8 mouse cellular contexts compared by ENCODE assay signal in the genomic region with DNA sequence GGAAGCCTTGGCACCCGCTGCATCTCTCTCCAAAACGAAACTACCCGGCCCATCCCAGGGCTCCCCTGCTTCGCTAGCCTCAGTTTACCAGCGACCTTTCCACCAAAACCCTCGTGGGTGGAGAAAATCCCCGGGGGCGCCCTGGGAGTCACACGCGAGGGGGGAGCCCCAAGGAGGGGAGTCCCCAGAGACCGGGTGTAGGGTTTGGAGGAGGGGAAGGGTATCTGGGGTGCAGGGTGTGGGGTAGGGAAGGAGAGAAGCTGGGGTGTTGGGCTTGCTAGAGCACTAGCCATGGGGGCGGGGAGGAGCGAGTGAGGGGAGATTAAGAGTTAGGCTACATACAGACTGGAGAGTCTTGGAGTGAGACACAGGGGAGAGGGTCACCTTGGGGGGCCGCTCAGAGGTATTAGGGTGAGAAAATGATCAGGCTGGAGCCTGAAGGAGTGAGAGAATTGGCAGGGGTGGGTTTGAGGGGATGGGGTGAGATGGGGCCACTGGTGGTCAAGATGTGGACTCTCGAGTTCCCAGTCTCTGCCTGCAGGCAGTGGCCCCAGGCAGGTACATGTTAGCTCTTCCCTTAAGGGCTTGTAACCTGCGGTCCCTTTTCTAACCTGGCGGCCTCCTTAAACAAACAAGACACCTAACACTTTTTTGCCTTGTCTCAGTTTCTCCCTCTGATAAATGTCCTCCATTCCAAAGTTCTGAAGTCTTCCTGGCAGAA. TPM values are rescaled to one million over a fixed set of nuclear protein-coding genes. Genes with fewer than 3 reads are reported as not detected.
A peak's percentile ranks its signal among the peaks of the same experiment; 100 is the strongest.
DNase-seq lines count a peak whose midpoint lies in the region; ATAC-seq and TF ChIP-seq lines count a peak whose summit lies in the region.

No protein-coding gene starts in this region.

- H3K27me3 ChIP-seq in heart, embryonic 13.5 days (replicated peaks): peaks cover 33% of the 10 kb centered on the region
- peaks cover 37% of the 10 kb centered on the region for H3K27me3 ChIP-seq in hindbrain, embryonic 15.5 days
- peaks cover 83% of the 10 kb centered on the region for H3K27me3 ChIP-seq in midbrain, embryonic 12.5 days

- H3K36me3 ChIP-seq in heart, embryonic 13.5 days: peaks cover 3% of the 10 kb centered on the region; the same call in 1 of the 2 replicates
- no peaks in the 10 kb centered on the region for H3K36me3 ChIP-seq in hindbrain, embryonic 15.5 days
- no peaks in the 10 kb centered on the region for H3K36me3 ChIP-seq in midbrain, embryonic 12.5 days

- peak overlapping the region; percentile 78 for H3K4me2 ChIP-seq in heart, embryonic 13.5 days
- peak overlapping the region; percentile 95 for H3K4me2 ChIP-seq in hindbrain, embryonic 15.5 days
- H3K4me2 ChIP-seq in midbrain, embryonic 12.5 days (replicated peaks): peak overlapping the region; percentile 67

- peak overlapping the region; percentile 88 for H3K4me3 ChIP-seq in heart, embryonic 13.5 days
- peak overlapping the region; percentile 77 for H3K4me3 ChIP-seq in bone marrow, adult 2 months (replicated peaks; ENCODE audit: control insufficient read depth, low read depth, low read length)
- peak overlapping the region; percentile 54; the same call in 1 of the 2 replicates for H3K4me3 ChIP-seq in hindbrain, embryonic 15.5 days
- peak overlapping the region; percentile 16 for H3K4me3 ChIP-seq in midbrain, embryonic 12.5 days

- 5% methylated on average over 17 of the region's 17 CpGs for WGBS in heart, embryonic 13.5 days
- WGBS in bone marrow, adult 2 months: 2% methylated on average over 17 of the region's 17 CpGs
- WGBS in hindbrain, embryonic 15.5 days: 2% methylated on average over 17 of the region's 17 CpGs
- 2% methylated on average over 17 of the region's 17 CpGs for WGBS in midbrain, embryonic 12.5 days

- intact Hi-C loops in left cerebral cortex, postnatal 14 days (cut with DNase I): no loop called here

- no peak for TF ChIP-seq POLR2A in bone marrow, adult 2 months (IDR thresholded peaks at IDR 0.05; ENCODE audit: borderline replicate concordance, control insufficient read depth, low read depth, low read length)

- H3K9ac ChIP-seq in heart, embryonic 13.5 days: peak overlapping the region; percentile 97
- H3K9ac ChIP-seq in hindbrain, embryonic 15.5 days: no peak overlapping the region
- 0 out of 2 replicates have a peak overlapping the region, but pooled peaks have one; percentile 8 for H3K9ac ChIP-seq in midbrain, embryonic 12.5 days (replicated peaks)

- no peak for TF ChIP-seq CTCF in bone marrow, adult 2 months (IDR thresholded peaks at IDR 0.05; ENCODE audit: control insufficient read depth, insufficient read depth, low read length)

- H3K27ac ChIP-seq in heart, embryonic 13.5 days (replicated peaks): peak overlapping the region; percentile 54
- H3K27ac ChIP-seq in bone marrow, adult 2 months (ENCODE audit: control insufficient read depth, insufficient read depth, low read depth, low read length, poor library complexity): peak overlapping the region; percentile 55
- no peak overlapping the region for H3K27ac ChIP-seq in hindbrain, embryonic 15.5 days (replicated peaks)
- H3K27ac ChIP-seq in midbrain, embryonic 12.5 days (replicated peaks): no peak overlapping the region

- ATAC-seq in heart, embryonic 13.5 days (ENCODE audit: extremely low read depth, insufficient number of reproducible peaks, low FRiP score, low TSS enrichment): no peak
- no peak for ATAC-seq in hindbrain, embryonic 15.5 days (ENCODE audit: low FRiP score, low read depth)
- no peak for ATAC-seq in midbrain, embryonic 12.5 days (ENCODE audit: low FRiP score, low read depth)

- no peaks in the 10 kb centered on the region for H3K9me3 ChIP-seq in heart, embryonic 13.5 days
- H3K9me3 ChIP-seq in hindbrain, embryonic 15.5 days: no peaks in the 10 kb centered on the region
- no peaks in the 10 kb centered on the region for H3K9me3 ChIP-seq in midbrain, embryonic 12.5 days

- DNase-seq in heart, adult 8-10 months (ENCODE audit: low spot score): no peak
- no peak for DNase-seq in left cerebral cortex, postnatal 14 days (ENCODE audit: low spot score in 2 of 2)
- no peak for DNase-seq in left cerebral cortex, adult 11 months (ENCODE audit: low spot score)
- no peak for DNase-seq in layer of hippocampus, adult 8-10 months (ENCODE audit: low spot score in 2 of 2)

- H3K4me1 ChIP-seq in heart, embryonic 13.5 days: peaks cover 83% of the 10 kb centered on the region
- H3K4me1 ChIP-seq in bone marrow, adult 2 months (ENCODE audit: control insufficient read depth, insufficient read depth, low read length): peaks cover 12% of the 10 kb centered on the region
- peaks cover 77% of the 10 kb centered on the region for H3K4me1 ChIP-seq in hindbrain, embryonic 15.5 days (replicated peaks)
- peaks cover 85% of the 10 kb centered on the region for H3K4me1 ChIP-seq in midbrain, embryonic 12.5 days

RNA-seq across cellular contexts. Expression of gene Gadd45b, which starts 3.0 kb away (rescaled TPM):
- 29.2 and 33.9 TPM in 2 replicates for polyA plus RNA-seq in heart, embryonic 13.5 days (2015; fragmentation: Nextera tagmentation; extraction: Ambion mirVana)
- total RNA-seq in heart, adult 8-10 months (2022): 10 to 100 TPM in 2 of 4 experiments, 1 to 10 TPM in 2; 5.0 to 18.1 (median 12.0) TPM
- 6.3 and 17.9 TPM in 2 replicates for polyA plus RNA-seq in bone marrow, adult 2 months (2011; ENCODE audit: insufficient read depth, insufficient read length, low replicate concordance, missing spikeins)
- polyA plus RNA-seq in hindbrain, embryonic 15.5 days (2015; fragmentation: Nextera tagmentation; extraction: Ambion mirVana): 6.9 and 8.5 TPM in 2 replicates
- 8.7 and 11.8 TPM in 2 replicates for polyA plus RNA-seq in midbrain, embryonic 12.5 days (2016; fragmentation: Nextera tagmentation; extraction: Ambion mirVana)
- total RNA-seq in left cerebral cortex, postnatal 14 days (2021): 10 to 100 TPM; 11.9 to 12.5 TPM
- 10 to 100 TPM; 17.4 to 22.9 (median 20.2) TPM for total RNA-seq in layer of hippocampus, adult 8-10 months (2022)

RNA-seq across cellular contexts. Expression of gene Lmnb2, which starts 14.8 kb away (rescaled TPM):
- 24.8 and 26.7 TPM in 2 replicates for polyA plus RNA-seq in heart, embryonic 13.5 days (2015; fragmentation: Nextera tagmentation; extraction: Ambion mirVana)
- 1 to 10 TPM; 3.5 to 6.3 (median 4.8) TPM for total RNA-seq in heart, adult 8-10 months (2022)
- polyA plus RNA-seq in bone marrow, adult 2 months (2011; ENCODE audit: insufficient read depth, insufficient read length, low replicate concordance, missing spikeins): 10.7 and 29.8 TPM in 2 replicates
- 38.4 and 40.9 TPM in 2 replicates for polyA plus RNA-seq in hindbrain, embryonic 15.5 days (2015; fragmentation: Nextera tagmentation; extraction: Ambion mirVana)
- 61.7 and 62.0 TPM in 2 replicates for polyA plus RNA-seq in midbrain, embryonic 12.5 days (2016; fragmentation: Nextera tagmentation; extraction: Ambion mirVana)
- total RNA-seq in left cerebral cortex, postnatal 14 days (2021): 10 to 100 TPM; 19.7 to 20.1 TPM
- 10 to 100 TPM; 17.2 to 22.9 (median 19.9) TPM for total RNA-seq in layer of hippocampus, adult 8-10 months (2022)

RNA-seq across cellular contexts. Expression of gene Timm13, which starts 32.1 kb away (rescaled TPM):
- polyA plus RNA-seq in heart, embryonic 13.5 days (2015; fragmentation: Nextera tagmentation; extraction: Ambion mirVana): 285 and 314 TPM in 2 replicates
- 100 to 1,000 TPM; 117 to 135 (median 123) TPM for total RNA-seq in heart, adult 8-10 months (2022)
- 78.1 and 118 TPM in 2 replicates for polyA plus RNA-seq in bone marrow, adult 2 months (2011; ENCODE audit: insufficient read depth, insufficient read length, low replicate concordance, missing spikeins)
- 329 and 342 TPM in 2 replicates for polyA plus RNA-seq in hindbrain, embryonic 15.5 days (2015; fragmentation: Nextera tagmentation; extraction: Ambion mirVana)
- 305 and 308 TPM in 2 replicates for polyA plus RNA-seq in midbrain, embryonic 12.5 days (2016; fragmentation: Nextera tagmentation; extraction: Ambion mirVana)
- 100 to 1,000 TPM; 145 to 157 TPM for total RNA-seq in left cerebral cortex, postnatal 14 days (2021)
- total RNA-seq in layer of hippocampus, adult 8-10 months (2022): 100 to 1,000 TPM; 112 to 139 (median 124) TPM

Comparison
In these comparisons a context has a peak if more than half of its experiments do, and no peak if none do; other contexts are left out.
1. H3K27ac ChIP-seq: peak in heart, embryonic 13.5 days (single experiment) and bone marrow, adult 2 months (single experiment); none in hindbrain, embryonic 15.5 days (single experiment) and midbrain, embryonic 12.5 days (single experiment).
2. H3K4me3 ChIP-seq: peak in every context shown above with its lines; median percentile 88 in heart, embryonic 13.5 days; 77 in bone marrow, adult 2 months; 54 in hindbrain, embryonic 15.5 days; 16 in midbrain, embryonic 12.5 days.
3. Peak in every context shown above with its lines, with median percentiles within 50 percentile points of each other: H3K4me2 ChIP-seq.